Mouse (Mus musculus) left cerebral cortex, adult 8-10 months (tissue): ENCODE data around the gene Mchr1. TPM values are rescaled to one million over a fixed set of nuclear protein-coding genes. Genes with fewer than 3 reads are reported as not detected.
A peak's percentile ranks its signal among the peaks of the same experiment; 100 is the strongest.
"Not testable (repeated sequence)": the region's sequence is repeated elsewhere in the genome, so short reads cannot be mapped to it uniquely, and the experiment has no call there.

ENCODE experiments used
- DNase-seq, 2 experiments: peaks; one replicate each; pipeline ENCODE4 v3.0.0; 2022; ENCODE audit warnings: low spot score in 2 of 2
- total RNA-seq, 4 experiments: library from RNA; stranded (reverse); gene quantifications; 2 replicates each; pipeline ENCODE4 v1.2.4; 2022

Mchr1 gene
- 10 to 100 TPM; 23.9 to 29.4 (median 27.6) TPM for total RNA-seq

- peak in 1 of 2 experiments; percentile 75 for DNase-seq
These were observed at the start of gene Mchr1 for GRCm38 (mm10) chr15:81235086-81235920. Mchr1 (plus strand) TSS chr15:81235499.

DNA sequence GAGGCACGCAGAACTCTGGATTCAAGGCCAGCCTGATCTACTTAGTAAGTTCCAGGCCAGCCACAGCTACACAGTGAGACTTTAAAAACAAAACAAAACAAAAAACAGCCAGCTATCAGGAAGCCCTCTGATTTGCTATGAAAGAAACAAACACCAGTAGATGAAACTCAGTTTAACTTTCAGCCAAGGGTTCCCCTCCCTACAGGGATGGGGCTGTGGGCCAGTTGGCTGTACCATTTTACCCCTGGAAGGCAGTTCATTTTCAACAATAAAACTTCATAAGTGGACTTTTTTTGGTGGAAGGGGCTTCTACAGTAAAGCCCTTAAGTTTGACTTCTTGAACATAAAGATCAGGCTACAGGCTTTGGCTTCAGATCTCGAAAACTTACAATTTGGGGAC, 46.2 kb upstream of the Mchr1 start:
- DNase-seq, result no peak

GRCm38 (mm10) chr15:81190011-81190629, 45.2 kb upstream of the Mchr1 start:
- DNase-seq, result peak in 1 of 2 experiments; percentile 29

- DNase-seq, result peak; percentile 98 to 100
These were observed 44.6 kb upstream of the Mchr1 start, which contains the start of gene Mrtfa for GRCm38 (mm10) chr15:81190630-81191178. Mrtfa (minus strand) TSS chr15:81190757.

DNA sequence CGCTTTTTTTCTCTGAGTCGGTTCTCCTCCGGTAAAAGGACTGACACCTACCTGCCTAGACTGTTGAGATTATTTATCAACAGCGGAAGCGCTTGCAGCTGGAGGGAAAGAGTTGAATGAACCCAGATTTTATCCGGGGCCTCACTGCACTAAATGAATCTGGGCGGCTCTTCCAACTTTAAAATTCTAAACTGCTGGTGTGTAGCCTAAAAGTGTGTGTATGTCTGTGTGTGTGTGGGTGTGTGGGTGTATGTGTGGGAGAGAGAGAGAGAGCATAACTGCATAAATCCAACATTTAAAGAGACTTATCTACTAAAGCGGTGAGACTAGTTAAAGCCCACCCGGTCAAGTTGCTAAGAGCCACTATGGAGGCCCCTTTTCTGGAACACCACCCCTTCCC, 44.0 kb upstream of the Mchr1 start:
- DNase-seq, result no peak

DNA sequence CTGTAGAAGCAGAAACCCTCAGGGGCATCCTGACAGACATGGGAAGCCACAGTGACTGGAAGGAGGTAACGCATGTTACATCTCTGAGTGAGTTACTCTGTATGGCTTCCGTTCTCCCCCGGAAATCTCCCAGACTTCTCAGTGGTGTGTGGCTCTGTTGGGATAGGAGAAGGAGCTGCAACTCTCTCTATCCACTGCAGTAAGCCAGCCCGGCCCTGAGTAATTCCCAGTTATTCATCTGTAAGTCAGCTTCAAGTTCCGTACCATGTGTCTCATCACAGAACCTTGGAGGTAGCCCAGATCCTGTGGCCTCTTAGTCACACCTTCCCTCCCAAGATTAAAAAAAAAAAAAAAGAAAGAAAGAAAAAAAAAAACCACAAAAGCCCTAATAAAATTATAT, 43.0 kb upstream of the Mchr1 start:
- DNase-seq, result no peak

DNA sequence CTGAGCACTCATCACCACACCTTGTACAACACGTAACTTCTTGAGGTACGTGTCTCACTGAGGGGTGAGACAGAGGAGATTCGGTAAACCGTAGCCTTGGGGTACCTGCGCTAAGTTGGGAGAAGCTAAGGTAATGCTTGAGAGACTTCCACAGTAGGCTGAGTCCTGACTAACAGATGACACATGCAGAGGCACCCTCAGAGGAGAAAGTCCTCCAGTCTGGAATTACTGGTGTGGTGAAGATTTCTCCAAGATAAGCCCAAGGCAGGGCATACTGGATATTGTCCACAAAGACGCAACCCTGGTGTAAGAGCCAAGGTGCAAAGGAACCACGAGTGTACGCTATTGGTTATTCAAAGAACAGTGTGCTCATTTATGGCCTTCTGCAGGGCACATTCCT, 42.4 kb upstream of the Mchr1 start:
- no peak for DNase-seq

- no peak for DNase-seq
These were observed 40.5 kb upstream of the Mchr1 start for GRCm38 (mm10) chr15:81194791-81195190.

- no peak for DNase-seq
These were observed 39.9 kb upstream of the Mchr1 start for GRCm38 (mm10) chr15:81195447-81195846.

- no peak for DNase-seq
These were observed 38.1 kb upstream of the Mchr1 start for GRCm38 (mm10) chr15:81197197-81197596.

DNA sequence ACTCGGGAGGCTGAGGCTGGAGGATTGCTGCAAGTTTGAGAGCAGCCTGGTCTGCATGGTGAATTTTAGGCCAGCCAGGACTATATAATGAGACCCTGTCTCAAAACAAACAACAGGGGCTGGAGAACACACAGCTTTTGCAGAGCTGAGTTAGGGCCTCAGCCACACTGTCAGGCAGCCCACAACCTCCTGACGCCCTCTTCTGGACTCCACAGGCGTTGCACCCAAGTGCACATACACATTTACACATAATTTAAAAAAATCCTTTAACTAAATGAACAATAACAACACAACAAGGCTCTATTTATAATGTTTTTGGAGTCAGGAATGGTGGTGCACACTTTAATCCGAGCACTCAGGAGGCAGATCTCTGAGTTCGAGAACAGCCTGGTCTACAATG, 36.9 kb upstream of the Mchr1 start:
- DNase-seq, result no peak

- DNase-seq, result no peak
These were observed 35.8 kb upstream of the Mchr1 start for GRCm38 (mm10) chr15:81199372-81199959.

DNA sequence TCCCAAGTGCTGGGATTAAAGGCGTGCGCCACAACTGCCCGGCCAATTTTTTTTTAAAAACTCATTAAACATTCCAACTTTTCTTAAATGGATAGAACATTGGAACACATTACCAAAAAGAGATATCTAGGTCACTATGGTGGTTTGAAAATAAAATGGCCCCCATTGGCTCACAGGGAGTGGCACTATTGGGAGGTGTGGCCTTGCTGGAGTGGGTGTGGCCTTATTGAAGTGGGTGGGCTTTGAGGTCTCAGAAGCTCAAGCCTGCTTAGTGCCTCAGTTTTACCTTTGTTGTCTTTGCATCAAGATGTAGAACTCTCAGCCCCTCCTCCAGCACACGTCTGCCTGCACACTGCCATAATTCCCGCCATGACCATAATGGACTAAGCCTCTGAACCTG, 32.8 kb upstream of the Mchr1 start:
- DNase-seq, result no peak

DNA sequence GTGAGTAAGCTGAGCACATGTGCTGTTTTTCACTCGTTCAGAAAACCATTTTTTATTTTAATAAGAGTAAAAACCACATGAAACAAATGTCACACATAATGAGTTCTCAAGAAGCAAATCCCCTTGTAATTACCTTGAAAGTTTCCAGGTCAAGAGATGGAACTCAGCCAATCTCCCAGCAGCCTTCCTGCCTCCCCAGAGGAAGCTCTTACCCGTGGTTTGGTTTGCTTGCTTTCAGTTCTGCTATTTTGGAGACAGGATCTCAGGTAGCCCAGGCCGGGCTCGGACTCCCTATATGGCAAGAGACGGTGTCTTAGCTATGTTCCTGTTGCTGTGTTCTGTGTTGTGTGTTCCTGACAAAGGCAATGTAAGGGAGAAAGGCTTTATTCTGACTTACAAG, 24.8 kb upstream of the Mchr1 start:
- no peak for DNase-seq

- DNase-seq, result no peak
These were observed 22.3 kb upstream of the Mchr1 start for GRCm38 (mm10) chr15:81212976-81213375.

DNA sequence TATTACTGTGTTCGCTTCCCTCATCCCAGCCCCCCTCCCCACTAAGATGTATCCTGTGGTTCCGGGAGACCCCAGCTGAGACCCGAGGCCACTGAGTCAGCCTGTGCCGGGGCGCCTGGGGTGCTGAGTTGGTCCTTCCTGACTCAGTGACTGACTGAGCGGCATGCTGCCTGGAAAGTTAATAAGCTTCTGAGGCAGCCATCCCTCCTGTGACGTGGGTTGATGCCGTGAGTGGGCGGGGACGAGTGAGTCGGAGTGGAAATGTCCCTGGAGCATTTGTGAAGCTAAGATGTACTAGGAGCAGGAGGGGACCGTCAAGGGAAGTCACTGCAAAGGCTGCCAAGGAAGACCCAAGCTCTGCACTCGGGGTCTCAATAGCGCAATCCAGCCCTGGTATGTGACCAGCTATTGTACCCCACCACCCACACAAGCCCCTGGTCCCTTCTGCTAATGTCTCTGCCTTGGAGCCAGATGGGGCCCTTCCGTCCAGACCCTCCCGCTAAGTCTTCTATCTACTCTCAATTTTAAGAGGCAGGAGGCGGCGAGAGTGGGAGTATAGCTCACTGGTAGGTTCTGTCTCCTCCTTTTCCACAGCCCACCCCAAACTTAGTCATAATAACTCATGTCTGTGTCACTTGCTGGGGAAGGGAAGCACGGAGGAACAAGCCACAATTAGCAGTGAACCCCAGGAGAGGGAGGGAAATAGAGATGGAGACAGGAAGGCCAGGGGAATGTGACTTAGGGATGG, 18.2 kb upstream of the Mchr1 start:
- DNase-seq, result peak; percentile 58 to 80

- no peak for DNase-seq
These were observed 16.2 kb upstream of the Mchr1 start for GRCm38 (mm10) chr15:81219054-81219453.

- not testable (repeated sequence) for DNase-seq
These were observed 15.2 kb upstream of the Mchr1 start for GRCm38 (mm10) chr15:81220051-81220450.

GRCm38 (mm10) chr15:81221446-81221845, 13.9 kb upstream of the Mchr1 start:
- DNase-seq, result no peak

GRCm38 (mm10) chr15:81225016-81225415, 10.3 kb upstream of the Mchr1 start:
- no peak for DNase-seq

- no peak for DNase-seq
These were observed 9.6 kb upstream of the Mchr1 start for GRCm38 (mm10) chr15:81225732-81226131.
